Comparison of ENCODE assay signal across 27 mouse cellular contexts in the genomic region with DNA sequence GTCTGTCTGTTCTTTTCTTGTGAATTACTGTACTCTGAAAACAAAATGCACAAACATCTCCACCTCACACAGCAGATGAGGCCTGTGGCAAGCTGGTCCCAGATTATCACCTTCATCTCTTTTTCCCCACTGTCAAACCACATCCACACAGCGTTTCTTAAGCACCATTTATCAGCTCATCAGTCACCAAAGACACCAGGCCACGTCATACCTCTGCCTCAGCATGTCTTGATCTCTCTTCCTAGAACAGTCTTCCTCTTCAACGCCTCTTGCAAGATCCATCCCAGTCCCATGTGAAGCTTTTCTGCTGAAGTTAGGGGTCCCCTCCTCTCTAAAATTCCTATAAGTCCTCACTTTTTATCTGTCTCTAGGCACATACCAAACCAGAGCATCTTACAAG.
DNase-seq lines count a peak whose midpoint lies in the region; ATAC-seq lines count a peak whose summit lies in the region.
"Had no signal": no experiment of that assay in that cellular context is flagged by ENCODE, and none has a peak within 500 bp of the region (broad histone marks: within the 10 kb centered on the region; RNA-seq: fewer than 3 reads in every experiment).

No protein-coding gene starts in this region.

- H3K9ac ChIP-seq in heart, embryonic 11.5 days (ENCODE audit: low read depth, low read length) = no peak overlapping the region
- H3K9ac ChIP-seq in intestine, embryonic 15.5 days = no peak overlapping the region
- H3K9ac ChIP-seq: embryonic facial prominence, embryonic 15.5 days; heart, embryonic 15.5 days; hindbrain, embryonic 13.5 days; kidney, embryonic 15.5 days; liver, embryonic 14.5 days; lung, embryonic 15.5 days; midbrain, embryonic 15.5 days; neural tube, embryonic 15.5 days had no signal

- H3K27ac ChIP-seq in heart, embryonic 11.5 days (ENCODE audit: low read depth, low read length) = no peak overlapping the region
- no peak overlapping the region for H3K27ac ChIP-seq in intestine, embryonic 15.5 days
- H3K27ac ChIP-seq: embryonic facial prominence, embryonic 15.5 days; heart, embryonic 15.5 days; hindbrain, embryonic 13.5 days; kidney, embryonic 15.5 days; liver, embryonic 14.5 days; lung, embryonic 15.5 days; midbrain, embryonic 15.5 days; neural tube, embryonic 15.5 days; stomach, postnatal 0 days had no signal

- DNase-seq in heart, adult 11 months = peak; percentile 74
- peak; percentile 63 for DNase-seq in CD4-positive, CD25-positive, alpha-beta regulatory T cell, adult 2 months (ENCODE audit: low read depth, low spot score)
- DNase-seq in naive thymus-derived CD4-positive, alpha-beta T cell, adult 2 months (ENCODE audit: low read depth) = peak; percentile 55
- no peak for DNase-seq in lung, adult 18-20 months
- DNase-seq: adrenal gland, postnatal 25 days; cerebellum, adult 9-10 months; gastrocnemius, postnatal 14 days; heart, postnatal 36 days; kidney, postnatal 36 days; lung, postnatal 36 days; right cerebral cortex, adult 18-20 months had no signal

- H3K27me3 ChIP-seq in heart, embryonic 11.5 days (ENCODE audit: control insufficient read depth, insufficient read depth, low read length) = no peaks in the 10 kb centered on the region
- H3K27me3 ChIP-seq in intestine, embryonic 15.5 days (replicated peaks) = no peaks in the 10 kb centered on the region
- H3K27me3 ChIP-seq: embryonic facial prominence, embryonic 15.5 days; heart, embryonic 15.5 days; hindbrain, embryonic 13.5 days; kidney, embryonic 15.5 days; lung, embryonic 15.5 days; midbrain, embryonic 15.5 days; neural tube, embryonic 15.5 days had no signal

- 44% methylated on average over 3 of the region's 3 CpGs for WGBS in heart, embryonic 11.5 days (ENCODE audit: insufficient replicate concordance)
- 70% methylated on average over 3 of the region's 3 CpGs for WGBS in intestine, embryonic 15.5 days

- no peak for ATAC-seq in heart, embryonic 11.5 days (replicated peaks; ENCODE audit: insufficient number of reproducible peaks, low FRiP score, low TSS enrichment)
- ATAC-seq in common myeloid progenitor, adult 5-6 weeks (replicated peaks; ENCODE audit: low read depth, poor library complexity, severe bottlenecking) = 0 out of 2 replicates have a peak, but pooled peaks have one; percentile 11
- no peak for ATAC-seq in intestine, embryonic 15.5 days
- ATAC-seq in erythroblast, adult 5-6 weeks (replicated peaks; ENCODE audit: low FRiP score, poor library complexity, severe bottlenecking) = no peak
- ATAC-seq: forebrain, embryonic 16.5 days; intestine, postnatal 0 days; midbrain, embryonic 15.5 days had no signal

- H3K4me2 ChIP-seq in heart, embryonic 11.5 days = no peak overlapping the region
- no peak overlapping the region for H3K4me2 ChIP-seq in intestine, embryonic 15.5 days (replicated peaks)
- H3K4me2 ChIP-seq: embryonic facial prominence, embryonic 15.5 days; heart, embryonic 15.5 days; hindbrain, embryonic 13.5 days; kidney, embryonic 15.5 days; lung, embryonic 15.5 days; midbrain, embryonic 15.5 days; neural tube, embryonic 15.5 days had no signal

- no peaks in the 10 kb centered on the region for H3K9me3 ChIP-seq in heart, embryonic 11.5 days (replicated peaks; ENCODE audit: control insufficient read depth, low read length)
- H3K9me3 ChIP-seq in intestine, embryonic 15.5 days = no peaks in the 10 kb centered on the region
- H3K9me3 ChIP-seq: embryonic facial prominence, embryonic 15.5 days; heart, embryonic 15.5 days; hindbrain, embryonic 13.5 days; kidney, embryonic 15.5 days; lung, embryonic 15.5 days; midbrain, embryonic 15.5 days; neural tube, embryonic 15.5 days had no signal

- H3K4me1 ChIP-seq in heart, embryonic 11.5 days (ENCODE audit: control insufficient read depth, insufficient read depth, low read length) = no peaks in the 10 kb centered on the region
- no peaks in the 10 kb centered on the region for H3K4me1 ChIP-seq in intestine, embryonic 15.5 days (replicated peaks)
- H3K4me1 ChIP-seq: embryonic facial prominence, embryonic 15.5 days; heart, embryonic 15.5 days; hindbrain, embryonic 13.5 days; kidney, embryonic 15.5 days; lung, embryonic 15.5 days; midbrain, embryonic 15.5 days had no signal

- H3K4me3 ChIP-seq in heart, embryonic 11.5 days (ENCODE audit: low read depth, low read length) = no peak overlapping the region
- no peak overlapping the region for H3K4me3 ChIP-seq in intestine, embryonic 15.5 days (replicated peaks)
- H3K4me3 ChIP-seq: embryonic facial prominence, embryonic 15.5 days; heart, embryonic 15.5 days; hindbrain, embryonic 13.5 days; kidney, embryonic 15.5 days; lung, embryonic 15.5 days; midbrain, embryonic 15.5 days; myocyte; neural tube, embryonic 15.5 days had no signal

- no peaks in the 10 kb centered on the region for H3K36me3 ChIP-seq in heart, embryonic 11.5 days (ENCODE audit: control insufficient read depth, insufficient read depth, low read length)
- H3K36me3 ChIP-seq in intestine, embryonic 15.5 days = no peaks in the 10 kb centered on the region
- H3K36me3 ChIP-seq: embryonic facial prominence, embryonic 15.5 days; heart, embryonic 15.5 days; hindbrain, embryonic 13.5 days; kidney, embryonic 15.5 days; lung, embryonic 15.5 days; midbrain, embryonic 15.5 days; neural tube, embryonic 15.5 days had no signal

Comparison
In these comparisons a context has a peak if more than half of its experiments do, and no peak if none do; other contexts are left out.
1. DNase-seq: peak in heart, adult 11 months (single experiment), CD4-positive, CD25-positive, alpha-beta regulatory T cell, adult 2 months (single experiment) and naive thymus-derived CD4-positive, alpha-beta T cell, adult 2 months (single experiment); none in lung, adult 18-20 months (0 of 2).